Mouse (Mus musculus) midbrain, embryonic 12.5 days (tissue): ENCODE data around the gene Ric1. TPM values are rescaled to one million over a fixed set of nuclear protein-coding genes. Genes with fewer than 3 reads are reported as not detected.
"Not testable (repeated sequence)": the region's sequence is repeated elsewhere in the genome, so short reads cannot be mapped to it uniquely, and the experiment has no call there.

Experiments used
- ATAC-seq: fragments of 200-750 bp; cut with Nextera tagmentation; 2 replicates; pipeline ENCODE4 v1.8.0; 2017; ENCODE audit warnings: low read depth, moderate TSS enrichment, moderate library complexity; ENCODE audit not compliant: low FRiP score
- H3K27ac ChIP-seq: fragments of 300-500 bp; sonication (generic); replicated peaks from 2 replicates; pipeline ENCODE4 v1.5.1; 2016; ENCODE audit warnings: mild to moderate bottlenecking
- H3K27me3 ChIP-seq: fragments of 300-500 bp; sonication (generic); 2 replicates; pipeline ENCODE4 v1.6.1; 2016; ENCODE audit warnings: mild to moderate bottlenecking
- H3K36me3 ChIP-seq: fragments of 300-500 bp; sonication (generic); 2 replicates; pipeline ENCODE4 v1.6.1; 2016
- H3K4me1 ChIP-seq: fragments of 300-500 bp; sonication (generic); 2 replicates; pipeline ENCODE4 v1.6.1; 2016
- H3K4me2 ChIP-seq: fragments of 300-500 bp; sonication (generic); replicated peaks from 2 replicates; pipeline ENCODE4 v1.6.1; 2016; ENCODE audit warnings: mild to moderate bottlenecking, moderate library complexity
- H3K4me3 ChIP-seq: fragments of 300-500 bp; sonication (generic); 2 replicates; pipeline ENCODE4 v1.5.1; 2016; ENCODE audit warnings: mild to moderate bottlenecking
- H3K9ac ChIP-seq: fragments of 300-500 bp; sonication (generic); replicated peaks from 2 replicates; pipeline ENCODE4 v1.6.1; 2016; ENCODE audit warnings: mild to moderate bottlenecking, moderate library complexity
- H3K9me3 ChIP-seq: fragments of 300-500 bp; sonication (generic); 2 replicates; pipeline ENCODE4 v1.6.1; 2016; ENCODE audit warnings: mild to moderate bottlenecking
- WGBS: fragments of 180-500 bp; shearing (Covaris S2); methylation state at CpG from one replicate; pipeline ENCODE4 v1.1.7; 2016; 5-methylcytosine and 5-hydroxymethylcytosine counted together
- polyA plus RNA-seq: library from polyadenylated mRNA; unstranded; fragments of >200 nt; fragmentation: Nextera tagmentation; extraction: Ambion mirVana; gene quantifications from 2 replicates; pipeline ENCODE4 v1.2.1, GENCODE M21; 2016

The Ric1 gene
- polyA plus RNA-seq, 1 experiment from 2014 or later, result 14.0 TPM

DNA sequence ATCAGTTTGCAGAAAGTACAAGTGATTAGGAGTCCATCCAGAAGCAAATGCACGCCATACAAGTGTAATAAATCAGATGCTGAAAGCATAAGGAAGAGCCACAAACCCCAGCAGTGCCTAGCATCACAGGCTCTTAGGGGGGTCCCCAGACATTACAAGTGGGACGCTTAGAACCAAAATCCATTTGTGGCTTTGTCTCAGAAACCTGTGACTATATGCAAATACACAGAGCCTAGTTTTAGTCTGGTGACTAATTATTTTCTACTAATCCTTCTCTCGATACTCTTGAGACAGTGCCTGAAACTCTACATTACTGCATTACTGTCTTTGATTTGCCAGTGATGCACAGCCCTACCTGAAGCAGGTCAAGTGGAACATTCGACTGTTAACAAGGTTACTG lies 3.2 kb upstream of the Ric1 start:
- Histone ChIP-seq H3K27me3 (no peaks in the 10 kb centered on the region), H3K4me2 (no peak overlapping the region), H3K27ac (no peak overlapping the region), H3K9me3 (no peaks in the 10 kb centered on the region), H3K4me1 (peaks cover 7% of the 10 kb centered on the region), H3K36me3 (no peaks in the 10 kb centered on the region), H3K9ac (no peak overlapping the region), H3K4me3 (no peak overlapping the region)
- ATAC-seq, result no peak
- 84% methylated on average over 4 of the region's 4 CpGs for WGBS

DNA sequence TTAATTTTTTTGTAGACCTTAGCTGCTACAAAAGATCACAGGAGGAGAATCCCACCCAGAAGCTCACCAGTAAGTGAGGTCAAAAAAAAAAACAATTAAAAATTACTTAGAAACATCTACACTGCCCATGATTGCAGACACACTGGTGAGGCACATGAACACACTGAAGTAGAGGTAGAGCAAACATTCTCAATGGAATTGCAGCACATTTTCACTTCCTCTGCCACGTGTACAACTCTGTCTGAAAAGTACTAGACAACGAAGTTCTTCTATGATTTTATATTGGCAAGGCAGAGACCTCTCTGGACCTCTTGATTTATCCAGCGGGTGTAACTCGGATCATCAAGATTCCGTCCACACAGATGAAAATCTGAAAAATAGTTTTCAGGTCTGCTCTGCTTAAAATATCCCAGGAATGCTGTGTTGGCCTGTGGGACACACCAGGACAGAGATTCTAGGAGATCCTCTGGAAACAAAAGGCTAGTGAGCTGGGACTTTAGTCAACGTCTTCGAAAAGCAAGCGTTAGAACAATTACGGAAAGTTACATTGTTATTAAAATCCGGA lies 1.0 kb upstream of the Ric1 start:
- H3K27ac ChIP-seq, result no peak overlapping the region

DNA sequence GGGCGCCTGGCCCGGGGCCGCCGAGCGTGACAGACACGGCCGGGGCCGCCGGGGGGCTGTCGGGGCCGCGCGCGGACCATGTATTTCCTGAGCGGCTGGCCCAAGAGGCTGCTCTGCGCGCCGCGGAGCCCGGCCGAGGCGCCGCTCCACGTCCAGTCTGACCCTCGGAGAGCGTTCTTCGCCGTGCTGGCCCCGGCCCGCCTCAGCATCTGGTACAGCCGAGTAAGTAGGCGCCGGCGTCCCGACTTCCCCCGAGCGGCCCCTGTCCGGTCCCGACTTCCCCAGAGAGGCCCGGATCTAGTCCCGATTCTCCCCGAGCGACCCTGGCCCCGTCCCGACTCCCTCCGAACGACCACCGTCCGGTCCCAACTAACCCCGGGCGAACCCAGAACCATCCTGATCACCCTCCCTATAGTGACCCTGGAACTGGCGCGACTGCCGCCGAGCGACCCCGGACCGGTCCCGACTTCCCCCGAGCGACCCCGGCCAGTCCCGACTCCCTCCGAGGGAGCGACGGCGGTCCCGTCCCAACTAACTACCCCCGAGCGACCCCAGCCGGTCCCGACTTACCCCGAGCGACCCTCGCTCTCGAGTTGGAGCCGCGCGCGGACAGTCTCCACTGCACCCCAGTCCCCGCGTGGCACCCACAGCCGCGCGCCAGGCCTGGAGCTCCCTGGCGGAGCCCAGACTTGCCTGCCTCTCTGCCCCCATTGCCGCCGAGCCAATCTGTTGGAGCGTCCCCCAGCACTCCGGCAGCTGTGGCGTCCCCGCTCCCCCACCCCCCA lies 555 bp downstream of the Ric1 start:
- Histone ChIP-seq H3K9me3 (no peaks in the 10 kb centered on the region), H3K4me1 (peaks cover 13% of the 10 kb centered on the region), H3K27ac (peak overlapping the region; percentile 96), H3K27me3 (no peaks in the 10 kb centered on the region), H3K4me3 (peak overlapping the region; percentile 91), H3K4me2 (peak overlapping the region; percentile 66), H3K36me3 (no peaks in the 10 kb centered on the region), H3K9ac (peak overlapping the region; percentile 93)
- WGBS, result under 1% methylated on average over 83 of the region's 92 CpGs
- ATAC-seq, result peak; percentile 83

More for the DNA sequence above, 1.0 kb upstream of the Ric1 start:
- H3K9ac ChIP-seq, result no peak overlapping the region
- no peaks in the 10 kb centered on the region for H3K9me3 ChIP-seq
- H3K4me3 ChIP-seq, result peak overlapping the region; percentile 91
- peaks cover 13% of the 10 kb centered on the region for H3K4me1 ChIP-seq
- no peaks in the 10 kb centered on the region for H3K36me3 ChIP-seq
- no peak for ATAC-seq
- H3K27me3 ChIP-seq, result no peaks in the 10 kb centered on the region
- 44% methylated on average over 10 of the region's 10 CpGs for WGBS
- peak overlapping the region; percentile 66 for H3K4me2 ChIP-seq

DNA sequence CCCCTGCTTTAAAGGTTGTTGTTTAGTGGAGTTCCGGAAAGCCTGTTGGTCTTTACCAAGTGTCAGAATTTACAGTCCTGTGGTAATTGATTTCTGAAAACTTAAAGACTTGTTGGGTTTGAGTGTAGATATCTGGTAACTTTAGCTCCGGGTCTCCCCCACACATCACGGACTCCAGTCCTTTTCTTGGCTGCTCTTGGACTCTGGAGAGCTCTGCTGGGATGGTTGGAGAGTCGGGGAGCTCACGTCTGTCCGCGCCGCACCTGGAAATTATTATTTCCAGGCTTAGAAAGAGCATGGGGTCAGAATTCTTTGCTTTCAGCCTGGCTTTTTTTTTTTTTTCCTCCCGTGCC lies 1.1 kb downstream of the Ric1 start:
- H3K4me2 ChIP-seq, result peak overlapping the region; percentile 66
- peaks cover 13% of the 10 kb centered on the region for H3K4me1 ChIP-seq
- H3K36me3 ChIP-seq, result no peaks in the 10 kb centered on the region
- peak overlapping the region; percentile 96 for H3K27ac ChIP-seq
- peak overlapping the region; percentile 91 for H3K4me3 ChIP-seq
- H3K9me3 ChIP-seq, result no peaks in the 10 kb centered on the region
- WGBS, result 0% methylated on average over 9 of the region's 9 CpGs
- no peaks in the 10 kb centered on the region for H3K27me3 ChIP-seq
- peak overlapping the region; percentile 93 for H3K9ac ChIP-seq
- ATAC-seq, result no peak

DNA sequence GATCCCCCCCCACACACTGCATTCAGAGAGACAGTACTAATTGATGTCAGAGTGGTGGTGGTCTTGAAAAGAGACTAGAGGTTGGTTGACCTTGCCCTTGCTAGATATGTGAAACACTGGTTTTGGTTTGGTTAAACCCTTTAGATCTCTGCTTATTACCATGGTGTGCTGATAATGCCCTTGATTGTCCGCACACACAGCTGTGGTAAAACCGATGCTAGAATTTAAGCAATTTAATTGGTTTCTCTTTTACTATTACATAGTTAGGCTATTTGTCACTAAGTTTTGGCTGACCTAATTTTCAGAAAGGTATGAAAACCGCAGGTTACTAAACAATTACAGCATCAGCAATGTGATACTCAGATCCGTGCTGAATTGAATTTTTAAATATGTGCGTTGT lies 1.6 kb downstream of the Ric1 start:
- Histone ChIP-seq H3K27me3 (no peaks in the 10 kb centered on the region), H3K4me2 (peak overlapping the region; percentile 66), H3K9ac (peak overlapping the region; percentile 93; the same call in 1 of the 2 replicates), H3K4me3 (peak overlapping the region; percentile 91), H3K9me3 (0 out of 2 replicates have a peak, but pooled peaks cover 2% of the 10 kb centered on the region), H3K27ac (no peak overlapping the region), H3K36me3 (no peaks in the 10 kb centered on the region), H3K4me1 (peaks cover 13% of the 10 kb centered on the region)
- no peak for ATAC-seq
- WGBS, result 52% methylated on average over 5 of the region's 5 CpGs

DNA sequence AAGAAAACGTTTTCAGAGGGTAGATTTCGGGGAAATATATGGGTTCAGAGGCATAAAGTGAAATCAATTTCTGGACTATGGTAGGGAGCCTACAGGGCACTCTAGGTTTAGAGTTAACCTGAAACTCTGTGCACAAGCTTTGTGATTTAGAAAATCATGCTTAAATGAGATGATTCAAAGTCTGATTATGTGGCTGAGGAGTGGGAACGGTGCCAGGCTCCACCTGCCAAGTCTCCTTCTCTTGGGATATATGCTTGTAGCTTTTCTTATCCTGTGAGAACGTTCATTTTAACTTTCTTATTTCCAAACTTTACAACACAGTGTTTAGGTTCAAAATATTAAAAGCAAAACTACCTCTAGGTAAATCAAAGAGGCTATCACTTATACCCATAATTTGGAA lies 2.5 kb downstream of the Ric1 start:
- 82% methylated on average over 4 of the region's 4 CpGs for WGBS
- H3K9ac ChIP-seq, result no peak overlapping the region
- no peaks in the 10 kb centered on the region for H3K27me3 ChIP-seq
- no peaks in the 10 kb centered on the region for H3K36me3 ChIP-seq
- H3K27ac ChIP-seq, result no peak overlapping the region
- no peak overlapping the region for H3K4me3 ChIP-seq
- ATAC-seq, result no peak
- no peak overlapping the region for H3K4me2 ChIP-seq
- peaks cover 13% of the 10 kb centered on the region for H3K4me1 ChIP-seq
- peaks cover 6% of the 10 kb centered on the region; the same call in 1 of the 2 replicates for H3K9me3 ChIP-seq

DNA sequence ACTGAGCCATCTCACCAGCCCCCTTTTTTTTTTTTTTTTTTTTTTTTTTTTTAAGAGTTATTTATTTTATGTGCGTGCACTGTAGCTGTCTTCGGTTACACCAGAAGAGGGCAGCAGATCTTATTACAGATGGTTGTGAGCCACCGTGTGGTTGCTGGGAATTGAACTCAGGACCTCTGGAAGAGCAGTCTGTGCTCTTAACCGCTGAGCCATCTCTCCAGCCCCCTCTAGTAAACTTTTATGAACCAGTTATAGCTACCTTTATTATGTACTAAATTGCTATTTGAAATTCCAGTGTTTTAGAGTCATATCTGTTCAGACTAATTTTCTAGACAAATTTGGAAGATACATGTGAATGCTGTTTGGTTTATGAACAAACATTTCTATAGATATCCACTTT lies 3.5 kb downstream of the Ric1 start:
- not testable (repeated sequence) for H3K4me3 ChIP-seq, H3K27me3 ChIP-seq, ATAC-seq, H3K27ac ChIP-seq, H3K9ac ChIP-seq, H3K36me3 ChIP-seq, H3K4me2 ChIP-seq, H3K9me3 ChIP-seq
- WGBS, result 92% methylated on average over 4 of the region's 4 CpGs
- H3K4me1 ChIP-seq, result peaks cover 13% of the 10 kb centered on the region

DNA sequence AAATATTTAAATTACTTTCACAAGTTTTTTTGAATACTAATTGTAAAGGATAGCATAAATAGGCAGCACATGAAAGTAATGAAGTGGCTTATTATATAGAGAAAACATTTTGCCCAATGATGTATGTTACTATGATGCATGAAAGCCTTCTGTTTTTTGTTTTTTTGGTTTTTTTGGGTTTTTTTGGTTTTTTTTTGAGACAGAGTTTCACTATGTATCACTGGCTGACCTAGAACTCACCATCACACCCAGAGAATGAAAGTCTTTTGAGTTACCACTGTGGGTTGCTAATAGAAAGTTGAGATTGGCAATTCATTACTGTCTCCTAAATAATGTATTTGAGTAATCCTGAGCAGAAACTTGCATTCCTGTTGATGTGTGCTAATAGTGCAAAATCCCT lies 4.8 kb downstream of the Ric1 start:
- H3K9me3 ChIP-seq, result peaks cover 6% of the 10 kb centered on the region; the same call in 1 of the 2 replicates
- H3K27me3 ChIP-seq, result no peaks in the 10 kb centered on the region
- no peaks in the 10 kb centered on the region for H3K36me3 ChIP-seq
- H3K9ac ChIP-seq, result no peak overlapping the region
- no peak overlapping the region for H3K4me3 ChIP-seq
- no peak for ATAC-seq
- H3K4me1 ChIP-seq, result peaks cover 13% of the 10 kb centered on the region
- H3K4me2 ChIP-seq, result no peak overlapping the region
- H3K27ac ChIP-seq, result no peak overlapping the region

DNA sequence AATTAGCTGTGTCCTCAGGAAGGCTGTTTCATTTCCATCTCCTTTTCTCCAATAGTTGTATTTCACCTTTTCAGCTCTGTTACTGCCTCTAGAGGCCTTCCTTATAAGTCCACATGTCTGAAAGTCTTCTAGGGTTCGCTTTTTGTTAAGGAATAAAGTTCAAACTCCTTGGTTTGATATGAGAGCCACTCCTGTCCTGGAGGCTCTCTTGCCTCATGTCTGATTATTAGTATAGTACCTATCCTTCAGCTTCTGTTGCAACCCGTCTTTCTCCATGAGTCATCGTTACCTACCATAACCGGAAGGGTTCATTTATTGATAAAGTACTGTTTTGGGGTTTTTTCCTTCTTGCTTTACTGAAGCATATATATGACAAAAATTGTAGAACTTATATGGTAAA lies 5.2 kb downstream of the Ric1 start:
- peaks cover 13% of the 10 kb centered on the region for H3K4me1 ChIP-seq
- H3K27ac ChIP-seq, result no peak overlapping the region
- H3K9me3 ChIP-seq, result peaks cover 6% of the 10 kb centered on the region; the same call in 1 of the 2 replicates
- H3K4me3 ChIP-seq, result no peak overlapping the region
- no peaks in the 10 kb centered on the region for H3K36me3 ChIP-seq
- H3K4me2 ChIP-seq, result no peak overlapping the region
- H3K9ac ChIP-seq, result no peak overlapping the region
- WGBS, result 96% methylated on average over 4 of the region's 4 CpGs
- H3K27me3 ChIP-seq, result no peaks in the 10 kb centered on the region
- ATAC-seq, result no peak

DNA sequence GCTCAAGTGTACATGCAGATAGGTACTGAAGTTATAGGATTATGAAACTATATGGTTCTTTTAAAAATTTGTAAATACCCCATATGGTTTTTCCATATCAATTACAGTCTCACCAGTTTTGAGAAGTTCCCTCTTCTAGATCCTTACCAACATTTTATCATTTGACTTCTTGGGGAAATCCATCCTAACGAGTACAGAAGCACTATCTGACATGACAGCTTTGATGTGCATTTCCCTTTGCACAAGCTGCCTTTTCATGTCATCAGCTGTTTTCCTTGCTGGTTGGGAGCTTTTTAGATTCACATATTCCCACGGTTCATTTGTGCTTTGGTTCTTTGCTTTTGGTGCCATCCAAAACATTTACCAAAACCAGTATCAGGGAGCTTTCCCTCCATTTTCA lies 6.5 kb downstream of the Ric1 start:
- ATAC-seq, result no peak
- H3K27me3 ChIP-seq, result no peaks in the 10 kb centered on the region
- no peak overlapping the region for H3K9ac ChIP-seq
- 0 out of 2 replicates have a peak, but pooled peaks cover 2% of the 10 kb centered on the region for H3K36me3 ChIP-seq
- H3K4me3 ChIP-seq, result no peak overlapping the region
- WGBS, result 92% methylated on average over 2 of the region's 2 CpGs
- H3K9me3 ChIP-seq, result peaks cover 6% of the 10 kb centered on the region; the same call in 1 of the 2 replicates
- no peak overlapping the region for H3K27ac ChIP-seq
- peaks cover 9% of the 10 kb centered on the region for H3K4me1 ChIP-seq
- H3K4me2 ChIP-seq, result no peak overlapping the region

DNA sequence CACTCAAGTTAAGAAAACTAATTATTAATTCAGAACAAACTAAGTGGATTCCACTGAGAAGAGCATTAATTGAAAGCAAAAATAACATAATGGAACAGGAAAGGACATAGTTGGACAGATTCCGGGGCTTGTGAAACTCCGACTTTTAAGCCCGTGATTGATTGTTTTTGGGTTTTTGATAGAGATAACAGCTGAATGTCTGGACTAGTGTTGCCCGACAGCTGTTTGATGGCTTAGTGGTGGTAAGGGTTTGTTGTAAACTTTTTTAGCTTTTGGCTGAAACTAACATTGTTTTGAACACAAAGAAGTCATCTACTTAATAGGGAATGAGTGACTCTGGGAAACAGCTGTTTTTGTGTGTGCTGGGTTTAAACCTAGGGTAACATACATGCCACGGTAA lies 11.9 kb downstream of the Ric1 start:
- no peak overlapping the region for H3K9ac ChIP-seq
- H3K4me1 ChIP-seq, result no peaks in the 10 kb centered on the region
- no peak for ATAC-seq
- no peak overlapping the region for H3K4me2 ChIP-seq
- no peak overlapping the region for H3K4me3 ChIP-seq
- H3K36me3 ChIP-seq, result peaks cover 20% of the 10 kb centered on the region
- peaks cover under 1% of the 10 kb centered on the region; the same call in 1 of the 2 replicates for H3K9me3 ChIP-seq
- no peak overlapping the region for H3K27ac ChIP-seq
- H3K27me3 ChIP-seq, result no peaks in the 10 kb centered on the region
- WGBS, result 93% methylated on average over 5 of the region's 5 CpGs

DNA sequence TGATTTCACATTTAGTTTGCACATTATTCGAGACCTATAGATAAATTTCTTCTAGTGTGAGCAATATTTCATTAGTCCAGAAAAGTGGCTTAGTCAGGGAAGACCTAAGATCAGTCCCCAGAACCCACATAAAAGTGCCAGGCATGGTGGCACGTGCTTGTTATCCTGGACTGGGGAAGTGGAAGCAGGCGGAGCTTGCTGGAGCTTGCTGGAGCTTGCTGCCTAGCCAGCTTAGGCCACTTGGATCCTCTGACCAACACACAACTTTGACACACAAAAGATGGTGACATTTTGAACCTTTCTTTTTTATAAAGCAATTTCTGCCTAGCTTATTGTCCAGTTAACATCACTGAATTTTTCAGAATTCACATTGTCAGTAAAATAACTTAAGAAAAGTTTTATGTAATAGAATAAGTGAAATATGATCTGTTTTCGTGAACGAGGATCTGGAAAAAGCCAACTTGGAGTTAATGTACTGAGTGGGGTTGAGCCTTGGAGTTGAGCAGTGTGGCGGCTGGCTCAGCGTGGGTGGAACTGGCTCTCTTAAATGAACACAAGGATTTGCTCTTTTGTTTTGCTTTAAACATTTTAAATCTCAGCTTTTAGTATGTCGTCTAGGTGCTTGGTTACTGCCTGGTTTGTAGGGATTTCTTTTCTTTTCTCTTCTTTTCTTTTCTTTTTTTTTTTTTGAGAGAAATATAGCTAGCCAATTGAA lies 20.3 kb downstream of the Ric1 start:
- H3K27ac ChIP-seq, result no peak overlapping the region
- H3K27me3 ChIP-seq, result no peaks in the 10 kb centered on the region
- H3K36me3 ChIP-seq, result no peaks in the 10 kb centered on the region
- H3K9ac ChIP-seq, result no peak overlapping the region
- no peak overlapping the region for H3K4me3 ChIP-seq
- H3K4me1 ChIP-seq, result no peaks in the 10 kb centered on the region
- no peak for ATAC-seq
- no peaks in the 10 kb centered on the region for H3K9me3 ChIP-seq
- H3K4me2 ChIP-seq, result no peak overlapping the region
- WGBS, result 79% methylated on average over 8 of the region's 8 CpGs
